Mouse (Mus musculus): ENCODE data around the gene Zc2hc1b. TPM values are rescaled to one million over a fixed set of nuclear protein-coding genes. Genes with fewer than 3 reads are reported as not detected.
"Not testable (repeated sequence)": the region's sequence is repeated elsewhere in the genome, so short reads cannot be mapped to it uniquely, and the experiment has no call there.

Gene Zc2hc1b
- polyA plus RNA-seq, 1 experiment from 2014 or later, result not detected

DNA sequence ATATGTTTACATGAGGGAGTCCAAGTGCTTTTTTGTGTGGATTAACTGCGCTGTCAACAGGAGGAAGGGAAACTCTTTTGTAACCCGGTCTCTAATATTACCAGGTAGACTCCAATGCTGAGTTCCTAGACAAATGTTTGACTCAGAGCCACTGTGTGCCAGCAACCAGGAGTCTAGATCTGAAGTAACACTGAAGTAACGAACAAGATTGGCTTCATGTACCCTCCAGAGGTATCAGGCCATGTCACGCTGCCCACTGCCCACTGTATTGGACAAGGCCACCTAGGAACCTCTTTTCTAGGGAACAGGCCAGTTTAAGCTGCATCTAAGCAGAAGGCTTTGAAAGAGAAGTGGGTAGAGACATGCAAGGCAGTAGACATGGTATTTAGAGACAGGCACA lies 31.2 kb upstream of the Zc2hc1b start:
- no peak overlapping the region for H3K9ac ChIP-seq (replicated peaks; ENCODE audit: low read length)
- WGBS, result 90% methylated on average over 4 of the region's 4 CpGs
- H3K4me2 ChIP-seq (replicated peaks; ENCODE audit: low read depth, low read length), result no peak overlapping the region
- no peak overlapping the region for H3K4me3 ChIP-seq (ENCODE audit: low read length)
- no peaks in the 10 kb centered on the region for H3K9me3 ChIP-seq (ENCODE audit: low read length)
- peaks cover 14% of the 10 kb centered on the region for H3K4me1 ChIP-seq (ENCODE audit: insufficient read depth, low read length)
- H3K36me3 ChIP-seq (ENCODE audit: insufficient read depth, low read length), result 0 out of 2 replicates have a peak, but pooled peaks cover 4% of the 10 kb centered on the region
- no peak for ATAC-seq (ENCODE audit: low FRiP score, low TSS enrichment)
- no peaks in the 10 kb centered on the region for H3K27me3 ChIP-seq (ENCODE audit: insufficient read depth, low read length)
- H3K27ac ChIP-seq (ENCODE audit: low read length), result peak overlapping the region; percentile 46; the same call in 1 of the 2 replicates

DNA sequence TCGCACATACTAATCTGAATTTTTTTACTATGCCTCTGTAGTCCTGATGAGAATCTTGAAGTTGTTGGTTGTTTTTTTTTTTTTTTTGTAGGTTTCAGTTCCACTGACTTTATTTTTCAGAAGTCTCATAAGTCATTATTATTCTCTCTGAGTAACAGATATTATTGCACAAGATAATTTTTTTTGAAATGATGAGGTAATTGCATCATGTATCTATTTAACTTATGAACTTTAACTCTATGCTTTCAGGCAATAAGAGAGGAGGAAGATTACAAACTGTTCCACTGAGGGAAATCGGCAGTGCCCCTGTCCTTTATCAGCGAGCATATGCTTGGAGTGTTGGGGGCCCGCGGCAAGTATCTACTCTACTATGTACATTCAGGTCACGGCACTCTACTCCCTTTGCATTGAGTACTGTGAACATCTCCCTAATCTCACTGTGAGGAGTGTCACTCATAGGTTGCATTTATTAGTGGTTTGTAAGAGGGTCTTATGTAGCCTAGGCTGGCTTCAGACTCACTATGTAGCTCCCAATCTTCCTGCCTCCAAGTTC lies 24.0 kb upstream of the Zc2hc1b start:
- Histone ChIP-seq H3K4me2 (replicated peaks; ENCODE audit: low read depth, low read length) (no peak overlapping the region), H3K27me3 (ENCODE audit: insufficient read depth, low read length) (no peaks in the 10 kb centered on the region), H3K9ac (replicated peaks; ENCODE audit: low read length) (no peak overlapping the region), H3K27ac (ENCODE audit: low read length) (no peak overlapping the region), H3K9me3 (ENCODE audit: low read length) (no peaks in the 10 kb centered on the region), H3K4me3 (ENCODE audit: low read length) (no peak overlapping the region), H3K36me3 (ENCODE audit: insufficient read depth, low read length) (no peaks in the 10 kb centered on the region), H3K4me1 (ENCODE audit: insufficient read depth, low read length) (no peaks in the 10 kb centered on the region)
- WGBS, result 96% methylated on average over 6 of the region's 6 CpGs
- ATAC-seq (ENCODE audit: low FRiP score, low TSS enrichment), result no peak

DNA sequence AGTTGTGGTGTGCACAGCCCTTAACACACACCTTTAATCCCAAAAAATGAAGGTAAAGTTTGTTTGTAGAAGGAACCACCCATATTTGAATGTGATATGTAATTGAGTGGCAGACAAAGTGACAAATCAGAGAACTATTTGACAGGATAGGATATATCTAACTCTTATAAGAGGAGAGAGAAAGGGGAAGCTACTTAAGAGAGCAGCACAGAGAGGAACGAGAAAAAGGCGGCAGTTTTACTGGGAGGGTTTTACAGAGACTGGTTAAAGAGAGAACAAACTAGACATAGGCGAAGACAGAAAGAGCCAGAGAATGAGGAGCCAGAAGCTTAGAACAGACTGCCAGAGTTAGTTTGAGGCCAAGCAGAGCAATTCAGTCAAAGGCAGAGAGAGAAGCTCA lies 23.0 kb upstream of the Zc2hc1b start:
- H3K4me1 ChIP-seq (ENCODE audit: insufficient read depth, low read length), result no peaks in the 10 kb centered on the region
- ATAC-seq (ENCODE audit: low FRiP score, low TSS enrichment), result no peak
- no peaks in the 10 kb centered on the region for H3K36me3 ChIP-seq (ENCODE audit: insufficient read depth, low read length)
- no peak overlapping the region for H3K4me2 ChIP-seq (replicated peaks; ENCODE audit: low read depth, low read length)
- H3K9ac ChIP-seq (replicated peaks; ENCODE audit: low read length), result no peak overlapping the region
- H3K4me3 ChIP-seq (ENCODE audit: low read length), result no peak overlapping the region
- H3K27ac ChIP-seq (ENCODE audit: low read length), result no peak overlapping the region
- no peaks in the 10 kb centered on the region for H3K27me3 ChIP-seq (ENCODE audit: insufficient read depth, low read length)
- H3K9me3 ChIP-seq (ENCODE audit: low read length), result no peaks in the 10 kb centered on the region
- WGBS, result 95% methylated on average over 3 of the region's 3 CpGs

DNA sequence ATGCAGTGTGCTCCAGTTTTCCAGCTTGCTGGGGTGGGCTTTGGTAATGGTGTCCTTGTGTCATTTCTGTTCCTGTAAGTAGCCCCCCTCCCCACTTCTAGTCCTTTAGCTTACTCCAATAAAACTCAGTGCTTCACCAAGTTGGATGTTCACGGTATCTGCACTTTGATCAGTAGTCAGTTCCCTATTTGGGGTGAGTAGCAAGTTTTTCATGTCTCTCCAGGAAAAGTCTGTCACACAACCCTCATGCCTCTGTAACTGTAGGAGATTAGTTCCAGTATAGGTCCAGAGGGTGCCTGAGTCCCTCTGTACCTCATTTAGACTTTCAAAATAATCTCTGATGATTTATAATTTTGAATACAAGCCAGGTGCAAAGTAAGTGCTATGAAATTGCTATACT lies 21.4 kb upstream of the Zc2hc1b start:
- 89% methylated on average over 1 of the region's 1 CpGs for WGBS
- no peaks in the 10 kb centered on the region for H3K36me3 ChIP-seq (ENCODE audit: insufficient read depth, low read length)
- no peak overlapping the region for H3K4me3 ChIP-seq (ENCODE audit: low read length)
- H3K27ac ChIP-seq (ENCODE audit: low read length), result no peak overlapping the region
- ATAC-seq (ENCODE audit: low FRiP score, low TSS enrichment), result no peak
- H3K9me3 ChIP-seq (ENCODE audit: low read length), result no peaks in the 10 kb centered on the region
- no peak overlapping the region for H3K4me2 ChIP-seq (replicated peaks; ENCODE audit: low read depth, low read length)
- no peak overlapping the region for H3K9ac ChIP-seq (replicated peaks; ENCODE audit: low read length)
- no peaks in the 10 kb centered on the region for H3K27me3 ChIP-seq (ENCODE audit: insufficient read depth, low read length)
- no peaks in the 10 kb centered on the region for H3K4me1 ChIP-seq (ENCODE audit: insufficient read depth, low read length)

DNA sequence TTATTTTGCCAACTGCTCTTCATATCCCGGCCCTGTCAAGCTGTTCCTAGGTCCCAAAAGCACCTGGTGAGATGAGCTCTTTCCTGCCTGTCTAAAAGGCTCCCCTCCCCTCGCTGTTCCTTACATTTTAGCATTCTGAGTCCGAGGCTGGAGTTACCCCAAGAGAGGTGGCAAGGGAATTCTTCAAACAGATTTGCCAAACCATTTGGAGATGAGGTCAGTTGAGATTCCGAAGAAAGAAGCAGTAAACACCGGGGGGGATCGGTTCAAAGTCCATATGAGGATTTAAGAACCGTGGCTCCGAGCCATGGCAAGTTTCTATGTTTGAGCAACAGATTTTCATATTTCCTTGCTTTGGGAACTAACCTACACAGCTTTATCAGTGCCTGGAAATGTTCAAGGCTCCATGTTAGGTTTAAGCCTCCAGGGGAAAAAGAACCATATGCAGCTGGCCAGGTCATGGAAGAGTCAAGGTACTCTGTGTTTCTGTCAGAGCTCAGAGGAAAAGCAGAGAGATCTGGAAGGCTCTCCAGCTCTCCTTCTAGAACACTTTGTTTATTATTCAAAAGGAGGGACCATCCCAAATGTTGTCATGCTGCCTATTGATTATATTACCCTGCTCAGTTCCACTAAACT lies 19.2 kb upstream of the Zc2hc1b start:
- no peak overlapping the region for H3K4me2 ChIP-seq (replicated peaks; ENCODE audit: low read depth, low read length)
- no peaks in the 10 kb centered on the region for H3K36me3 ChIP-seq (ENCODE audit: insufficient read depth, low read length)
- WGBS, result 69% methylated on average over 8 of the region's 8 CpGs
- H3K27me3 ChIP-seq (ENCODE audit: insufficient read depth, low read length), result no peaks in the 10 kb centered on the region
- H3K4me3 ChIP-seq (ENCODE audit: low read length), result no peak overlapping the region
- H3K9ac ChIP-seq (replicated peaks; ENCODE audit: low read length), result no peak overlapping the region
- no peak for ATAC-seq (ENCODE audit: low FRiP score, low TSS enrichment)
- H3K4me1 ChIP-seq (ENCODE audit: insufficient read depth, low read length), result peaks cover 5% of the 10 kb centered on the region; the same call in 1 of the 2 replicates
- H3K9me3 ChIP-seq (ENCODE audit: low read length), result no peaks in the 10 kb centered on the region
- no peak overlapping the region for H3K27ac ChIP-seq (ENCODE audit: low read length)

DNA sequence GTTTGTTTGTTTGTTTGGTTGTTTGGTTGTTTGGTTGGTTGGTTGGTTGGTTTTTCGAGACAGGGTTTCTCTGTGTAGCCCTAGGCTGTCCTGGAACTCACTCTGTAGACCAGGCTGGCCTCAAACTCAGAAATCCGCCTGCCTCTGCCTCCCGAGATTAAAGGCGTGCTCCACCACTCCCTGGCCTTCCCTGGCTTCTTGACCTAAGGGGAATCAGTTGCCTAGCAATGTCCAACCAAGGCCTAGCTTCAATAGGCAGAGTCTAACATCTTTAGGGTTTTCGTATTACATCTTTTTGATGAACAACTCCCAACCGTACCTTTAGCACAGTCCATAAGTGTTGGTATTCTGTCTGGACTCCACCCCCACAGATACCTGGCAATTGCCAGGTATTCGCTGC lies 15.7 kb upstream of the Zc2hc1b start:
- H3K9me3 ChIP-seq (ENCODE audit: low read length), result not testable (repeated sequence)
- peak overlapping the region; percentile 68 for H3K4me2 ChIP-seq (replicated peaks; ENCODE audit: low read depth, low read length)

DNA sequence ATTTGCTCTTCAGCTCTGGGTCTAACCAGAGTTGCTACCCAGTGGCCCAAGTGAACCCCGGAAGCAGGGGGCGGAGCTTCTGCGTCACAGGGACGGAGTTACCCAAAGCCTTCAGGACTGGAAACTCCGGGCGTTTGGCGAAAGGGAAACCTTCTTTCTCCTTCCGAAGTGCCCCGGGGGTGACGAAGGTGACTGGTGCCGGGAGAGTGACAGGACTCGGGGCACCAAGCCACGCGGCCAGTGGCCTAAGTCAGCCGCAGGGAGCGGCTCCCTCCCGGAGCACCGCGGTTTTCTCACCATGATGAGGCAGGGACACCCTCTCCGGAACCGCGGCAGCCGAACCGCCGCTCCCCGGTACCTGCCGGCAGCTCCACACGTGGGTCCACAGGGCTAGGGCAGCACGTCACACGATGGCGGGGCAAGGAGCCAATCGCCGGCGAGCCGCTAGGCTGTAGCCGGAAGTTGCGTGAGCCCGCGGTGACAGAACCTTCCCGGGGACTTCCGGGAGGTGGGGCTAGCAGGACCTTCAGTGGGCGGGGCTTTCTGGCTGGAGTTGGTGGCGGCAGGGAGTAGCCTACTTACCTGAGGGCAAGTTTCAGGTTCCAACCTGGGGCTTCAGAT lies 15.0 kb upstream of the Zc2hc1b start, which contains the start of gene Ltv1:
Gene Ltv1, minus strand, starts transcription at position 438 of the 621 bp plus-strand sequence.
- H3K9ac ChIP-seq (replicated peaks; ENCODE audit: low read length), result peak within 1 kb of the TSS; percentile 76
- peaks cover 15% of the 10 kb centered on the region for H3K36me3 ChIP-seq (ENCODE audit: insufficient read depth, low read length)
- H3K9me3 ChIP-seq (ENCODE audit: low read length), result no peaks in the 10 kb centered on the region
- peak within 1 kb of the TSS; percentile 69 for H3K27ac ChIP-seq (ENCODE audit: low read length)
- peak within 1 kb of the TSS; percentile 74 for H3K4me3 ChIP-seq (ENCODE audit: low read length)
- WGBS, result under 1% methylated on average over 42 of the region's 43 CpGs
- H3K27me3 ChIP-seq (ENCODE audit: insufficient read depth, low read length), result no peaks in the 10 kb centered on the region
- ATAC-seq (ENCODE audit: low FRiP score, low TSS enrichment), result peak; percentile 99
- peaks cover 6% of the 10 kb centered on the region; the same call in 1 of the 2 replicates for H3K4me1 ChIP-seq (ENCODE audit: insufficient read depth, low read length)
- H3K4me2 ChIP-seq (replicated peaks; ENCODE audit: low read depth, low read length), result peak within 1 kb of the TSS; percentile 68

More for the DNA sequence above, 15.7 kb upstream of the Zc2hc1b start:
- not testable (repeated sequence) for ATAC-seq (ENCODE audit: low FRiP score, low TSS enrichment); H3K9ac ChIP-seq (replicated peaks; ENCODE audit: low read length); H3K4me1 ChIP-seq (ENCODE audit: insufficient read depth, low read length); H3K27me3 ChIP-seq (ENCODE audit: insufficient read depth, low read length); H3K27ac ChIP-seq (ENCODE audit: low read length)
- WGBS, result 84% methylated on average over 7 of the region's 7 CpGs
- Histone ChIP-seq H3K4me3 (ENCODE audit: low read length) (peak overlapping the region; percentile 74), H3K36me3 (ENCODE audit: insufficient read depth, low read length) (peaks cover 14% of the 10 kb centered on the region)

DNA sequence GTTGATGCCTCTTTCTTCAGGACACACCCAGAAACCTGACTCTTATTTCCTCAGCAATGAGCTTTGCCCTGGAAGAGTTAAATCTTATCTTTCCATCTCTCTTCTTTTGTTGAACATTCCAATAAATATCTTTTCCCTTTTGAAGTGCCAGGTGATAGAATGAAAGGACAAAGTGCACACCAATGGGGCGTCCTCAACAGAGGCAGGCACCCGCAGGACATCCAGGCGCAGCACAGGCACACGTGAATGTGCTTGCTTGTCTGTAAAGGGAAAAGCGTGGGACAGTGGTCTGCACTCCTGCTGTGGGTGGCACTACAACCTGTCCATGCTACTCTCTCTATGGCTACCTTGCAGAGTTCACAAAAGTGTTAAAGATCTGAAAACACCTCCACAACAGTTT lies 12.1 kb upstream of the Zc2hc1b start:
- Histone ChIP-seq H3K27ac (ENCODE audit: low read length) (no peak overlapping the region), H3K4me1 (ENCODE audit: insufficient read depth, low read length) (peaks cover 6% of the 10 kb centered on the region; the same call in 1 of the 2 replicates), H3K4me3 (ENCODE audit: low read length) (no peak overlapping the region), H3K27me3 (ENCODE audit: insufficient read depth, low read length) (no peaks in the 10 kb centered on the region), H3K4me2 (replicated peaks; ENCODE audit: low read depth, low read length) (no peak overlapping the region), H3K9ac (replicated peaks; ENCODE audit: low read length) (no peak overlapping the region), H3K9me3 (ENCODE audit: low read length) (no peaks in the 10 kb centered on the region), H3K36me3 (ENCODE audit: insufficient read depth, low read length) (peaks cover 40% of the 10 kb centered on the region)
- no peak for ATAC-seq (ENCODE audit: low FRiP score, low TSS enrichment)
- WGBS, result 62% methylated on average over 5 of the region's 5 CpGs

DNA sequence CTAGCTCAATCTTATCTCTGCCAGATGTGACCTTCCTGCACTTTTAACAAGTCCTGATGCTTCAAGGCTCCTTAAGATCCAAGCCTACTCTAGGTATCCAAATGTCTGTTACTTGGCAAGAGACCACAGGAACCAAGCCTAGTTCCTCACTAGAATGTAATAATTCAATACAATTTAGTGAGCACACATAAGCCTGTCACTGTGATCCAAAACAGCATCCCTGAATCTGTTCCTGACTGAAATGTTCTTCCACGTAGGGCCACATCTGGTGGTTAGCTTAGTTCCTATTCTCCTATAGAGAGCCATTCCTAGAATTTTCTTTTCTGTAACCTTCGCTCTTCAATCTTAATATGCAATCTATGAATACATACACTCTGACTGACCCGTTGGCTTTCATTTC lies 8.9 kb upstream of the Zc2hc1b start:
- no peak for ATAC-seq (ENCODE audit: low FRiP score, low TSS enrichment)
- WGBS, result 76% methylated on average over 3 of the region's 3 CpGs
- H3K9me3 ChIP-seq (ENCODE audit: low read length), result no peaks in the 10 kb centered on the region
- no peak overlapping the region for H3K27ac ChIP-seq (ENCODE audit: low read length)
- H3K9ac ChIP-seq (replicated peaks; ENCODE audit: low read length), result no peak overlapping the region
- H3K27me3 ChIP-seq (ENCODE audit: insufficient read depth, low read length), result no peaks in the 10 kb centered on the region
- H3K4me2 ChIP-seq (replicated peaks; ENCODE audit: low read depth, low read length), result no peak overlapping the region
- H3K4me3 ChIP-seq (ENCODE audit: low read length), result no peak overlapping the region
- no peaks in the 10 kb centered on the region for H3K4me1 ChIP-seq (ENCODE audit: insufficient read depth, low read length)
- peaks cover 60% of the 10 kb centered on the region for H3K36me3 ChIP-seq (ENCODE audit: insufficient read depth, low read length)

DNA sequence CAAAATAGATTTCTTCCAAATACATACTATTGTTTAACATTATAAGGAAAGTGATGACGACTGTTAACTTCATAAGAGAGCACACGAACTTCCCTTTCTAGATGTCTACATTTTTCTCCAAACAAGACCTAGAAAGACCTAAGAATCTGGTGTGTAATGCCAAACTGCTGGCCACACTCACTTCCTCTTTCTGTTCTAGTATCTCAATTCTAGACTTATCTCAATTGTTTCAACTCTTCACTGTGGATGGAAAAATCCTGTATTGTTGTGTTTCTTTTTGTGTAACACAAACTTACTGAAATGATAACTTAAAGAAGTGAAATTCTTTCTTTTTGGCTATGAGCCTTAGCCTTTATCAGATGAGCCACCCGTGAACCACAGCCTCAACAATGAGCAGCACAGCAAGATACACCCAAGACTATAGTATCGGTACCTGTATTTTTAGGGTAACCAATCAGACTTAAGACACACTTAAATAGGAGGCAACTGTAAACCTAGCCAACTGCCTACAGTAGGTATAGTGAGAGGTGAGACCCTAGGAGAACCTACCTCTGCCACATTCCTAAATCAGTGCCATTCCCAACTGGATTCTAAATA lies 6.4 kb upstream of the Zc2hc1b start:
- no peak overlapping the region for H3K4me2 ChIP-seq (replicated peaks; ENCODE audit: low read depth, low read length)
- ATAC-seq (ENCODE audit: low FRiP score, low TSS enrichment), result no peak
- WGBS, result 88% methylated on average over 4 of the region's 4 CpGs
- no peaks in the 10 kb centered on the region for H3K27me3 ChIP-seq (ENCODE audit: insufficient read depth, low read length)
- no peak overlapping the region for H3K27ac ChIP-seq (ENCODE audit: low read length)
- peaks cover 64% of the 10 kb centered on the region for H3K36me3 ChIP-seq (ENCODE audit: insufficient read depth, low read length)
- H3K9me3 ChIP-seq (ENCODE audit: low read length), result no peaks in the 10 kb centered on the region
- H3K4me1 ChIP-seq (ENCODE audit: insufficient read depth, low read length), result no peaks in the 10 kb centered on the region
- H3K4me3 ChIP-seq (ENCODE audit: low read length), result no peak overlapping the region
- no peak overlapping the region for H3K9ac ChIP-seq (replicated peaks; ENCODE audit: low read length)
